Mouse (Mus musculus): ENCODE measurements at regions not wholly inside any gene's neighbourhood (a gene's known extent, or its start where the extent isn't known, plus 50 kb on each side); places are given as distances from the start of the nearest gene placed in this dataset.

- TF ChIP-seq CTCF (IDR thresholded peaks at IDR 0.05 in 2 of 3, conservative IDR thresholded peaks at IDR 0.05 in 1 of 3; ENCODE audit: control insufficient read depth in 1 of 3, insufficient read depth in 1 of 3, low read depth in 2 of 3, low read length in 3 of 3, poor library complexity in 1 of 3, severe bottlenecking in 1 of 3) (no peak), ZC3H11A (IDR thresholded peaks at IDR 0.05; ENCODE audit: low read depth, low read length) (no peak)
Measured at GRCm38 (mm10) chr10:37623041-37623440, 484.3 kb upstream of the Marcks start.
